Mouse (Mus musculus) c-Kit-positive CD71-negative TER-119-negative erythroid progenitor cells, embryonic 14.5 days (primary cell): ENCODE results near the gene 2210017I01Rik.

Experiments used
- DNase-seq: peaks from one replicate; pipeline ENCODE4 v3.0.0-alpha.2; 2013; ENCODE audit warnings: low read depth

Gene 2210017I01Rik

DNA sequence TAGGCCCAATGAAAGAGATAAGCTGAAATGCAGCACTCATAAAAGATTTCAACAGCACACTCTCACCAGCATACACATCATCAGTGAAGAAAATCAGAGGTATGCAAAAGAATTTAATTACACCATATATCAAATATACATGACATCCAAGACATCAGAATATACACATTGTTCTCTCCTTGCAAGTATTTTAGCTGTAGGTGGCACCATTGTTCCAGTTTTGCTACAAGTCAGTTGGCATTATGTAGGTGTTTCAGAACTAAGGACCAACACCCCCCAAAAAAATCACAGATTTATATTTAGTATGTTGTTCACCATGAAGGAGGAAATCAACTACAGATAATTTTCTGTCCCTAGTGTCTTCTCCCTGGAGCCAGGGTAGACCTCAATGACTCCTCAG is 41.9 kb downstream of the 2210017I01Rik start:
- DNase-seq, result no peak
